ENCODE assay signal across 14 mouse cellular contexts in genomic region chr12:117444247-117444989, GRCm38 (mm10).
"Had no signal": no experiment of that assay in that cellular context is flagged by ENCODE, and none has a peak within 500 bp of the region (broad histone marks: within the 10 kb centered on the region; RNA-seq: fewer than 3 reads in every experiment).

No protein-coding gene starts in this region.

- H3K9me3 ChIP-seq: limb, embryonic 10.5 days; liver, embryonic 15.5 days; megakaryocyte, embryonic 14.5 days; midbrain, embryonic 12.5 days; neural tube, embryonic 15.5 days had no signal

- H3K27ac ChIP-seq: layer of hippocampus, adult 2 months; limb, embryonic 10.5 days; liver, embryonic 15.5 days; midbrain, embryonic 12.5 days; neural tube, embryonic 15.5 days had no signal

- H3K4me1 ChIP-seq: liver, embryonic 15.5 days; megakaryocyte, embryonic 14.5 days had no signal

- H3K9ac ChIP-seq: liver, embryonic 15.5 days; midbrain, embryonic 12.5 days; neural tube, embryonic 15.5 days had no signal

- ATAC-seq: lung, postnatal 0 days; midbrain, embryonic 16.5 days had no signal

- H3K36me3 ChIP-seq: limb, embryonic 10.5 days; liver, embryonic 15.5 days; midbrain, embryonic 12.5 days; neural tube, embryonic 15.5 days had no signal

- H3K27me3 ChIP-seq: liver, embryonic 15.5 days; megakaryocyte, embryonic 14.5 days; midbrain, embryonic 12.5 days; neural tube, embryonic 15.5 days had no signal

- H3K4me2 ChIP-seq: liver, embryonic 11.5 days; liver, embryonic 15.5 days; midbrain, embryonic 12.5 days; neural tube, embryonic 15.5 days had no signal

- H3K4me3 ChIP-seq: layer of hippocampus, adult 2 months; limb, embryonic 10.5 days; liver, embryonic 15.5 days; megakaryocyte, embryonic 14.5 days; midbrain, embryonic 12.5 days; neural tube, embryonic 15.5 days had no signal

- DNase-seq: kidney, adult 18-20 months; kidney, postnatal 10 days; kidney, postnatal 4 days; lung, adult 2 months; lung, postnatal 36 days had no signal
